Mouse (Mus musculus): ENCODE measurements around the gene Ccnl1. TPM values are rescaled to one million over a fixed set of nuclear protein-coding genes. Genes with fewer than 3 reads are reported as not detected.
A peak's percentile ranks its signal among the peaks of the same experiment; 100 is the strongest.

Gene Ccnl1
- polyA plus RNA-seq, 1 experiment from 2014 or later: 120 TPM

- H3K27me3 ChIP-seq: no peaks in the 10 kb centered on the region
Measured at GRCm38 (mm10) chr3:65954499-65955391, 3.3 kb downstream of the Ccnl1 start.

GRCm38 (mm10) chr3:65950831-65951365 is 7.2 kb downstream of the Ccnl1 start:
- H3K27me3 ChIP-seq: no peaks in the 10 kb centered on the region
- H3K4me3 ChIP-seq: no peak overlapping the region
- H3K9ac ChIP-seq: no peak overlapping the region
- H3K4me1 ChIP-seq: peaks cover 18% of the 10 kb centered on the region
- H3K27ac ChIP-seq: no peak overlapping the region
- no peak for ATAC-seq (ENCODE audit: low FRiP score, low read depth)
- H3K9me3 ChIP-seq: no peaks in the 10 kb centered on the region
- 92% methylated on average over 4 of the region's 4 CpGs for WGBS
- no peak overlapping the region for H3K4me2 ChIP-seq (replicated peaks)
- H3K36me3 ChIP-seq: peaks cover 63% of the 10 kb centered on the region

More at GRCm38 (mm10) chr3:65954499-65955391, 3.3 kb downstream of the Ccnl1 start:
- Histone ChIP-seq H3K4me2 (replicated peaks) (peak overlapping the region; percentile 40; the same call in 1 of the 2 replicates), H3K27ac (no peak overlapping the region), H3K36me3 (peaks cover 41% of the 10 kb centered on the region), H3K4me3 (no peak overlapping the region), H3K4me1 (peaks cover 38% of the 10 kb centered on the region), H3K9me3 (no peaks in the 10 kb centered on the region), H3K9ac (no peak overlapping the region)
- ATAC-seq (ENCODE audit: low FRiP score, low read depth): no peak
- WGBS: 75% methylated on average over 8 of the region's 8 CpGs

GRCm38 (mm10) chr3:65950304-65950703 is 7.7 kb downstream of the Ccnl1 start:
- Histone ChIP-seq H3K4me2 (replicated peaks) (no peak overlapping the region), H3K9ac (no peak overlapping the region), H3K4me1 (peaks cover 16% of the 10 kb centered on the region), H3K9me3 (no peaks in the 10 kb centered on the region), H3K27me3 (no peaks in the 10 kb centered on the region), H3K4me3 (no peak overlapping the region), H3K36me3 (peaks cover 67% of the 10 kb centered on the region), H3K27ac (no peak overlapping the region)
- ATAC-seq (ENCODE audit: low FRiP score, low read depth): no peak
- 90% methylated on average over 2 of the region's 2 CpGs for WGBS

DNA sequence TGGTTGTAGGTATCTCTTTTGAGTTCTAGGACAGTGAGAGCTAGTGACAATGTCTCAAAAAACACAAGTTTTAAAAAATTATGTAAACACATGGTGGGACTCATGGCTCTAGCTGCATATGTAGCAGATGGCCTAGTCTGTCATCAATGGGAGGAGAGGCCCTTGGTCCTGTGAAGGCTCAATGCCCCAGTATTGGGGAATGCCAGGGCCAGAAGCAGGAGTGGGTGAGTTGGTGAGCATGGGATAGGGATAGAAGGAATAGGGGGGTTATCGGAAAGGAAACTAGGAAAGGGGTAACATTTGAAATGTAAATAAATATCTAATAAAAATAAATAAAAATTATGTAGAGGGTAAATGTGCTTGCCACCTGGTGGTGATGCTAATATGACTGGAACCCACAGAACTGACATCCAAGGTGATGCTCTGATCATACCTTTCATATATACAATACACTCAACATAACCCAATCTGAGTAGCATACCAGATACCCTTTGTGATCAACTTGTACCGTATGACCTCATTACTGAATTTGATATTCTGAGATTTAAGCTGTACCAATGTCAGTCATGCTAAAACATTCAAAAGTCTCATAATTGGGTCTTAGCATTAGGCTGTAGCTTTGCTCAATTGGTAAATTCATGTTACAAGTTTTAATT is 12.6 kb downstream of the Ccnl1 start:
- H3K27me3 ChIP-seq: no peaks in the 10 kb centered on the region
- peaks cover 55% of the 10 kb centered on the region for H3K36me3 ChIP-seq
- 88% methylated on average over 2 of the region's 2 CpGs for WGBS
- H3K4me3 ChIP-seq: no peak overlapping the region
- no peak overlapping the region for H3K27ac ChIP-seq
- ATAC-seq (ENCODE audit: low FRiP score, low read depth): no peak
- H3K9ac ChIP-seq: no peak overlapping the region
- H3K4me1 ChIP-seq: no peaks in the 10 kb centered on the region
- no peaks in the 10 kb centered on the region for H3K9me3 ChIP-seq
- no peak overlapping the region for H3K4me2 ChIP-seq (replicated peaks)

DNA sequence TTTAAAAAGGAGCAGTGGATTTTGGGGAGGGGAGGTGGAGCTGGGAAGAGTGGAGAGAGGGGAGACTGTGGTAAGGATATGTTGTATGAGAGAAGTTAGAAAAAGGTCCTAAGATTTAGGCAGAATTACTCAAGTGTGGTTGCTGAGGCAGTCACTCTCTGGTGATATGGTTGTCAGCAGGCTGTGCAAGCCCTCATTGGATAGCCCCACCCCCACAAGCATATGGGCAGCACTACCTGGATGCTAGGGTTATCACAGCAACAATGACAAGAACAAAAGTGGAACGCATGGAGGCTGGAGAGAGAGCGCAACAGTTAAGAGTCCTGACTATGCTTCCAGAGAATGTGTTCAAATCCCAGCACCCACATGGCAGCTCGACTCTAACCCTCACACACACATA is 13.3 kb downstream of the Ccnl1 start:
- no peak overlapping the region for H3K4me3 ChIP-seq
- no peak; the same call in 1 of the 2 replicates for ATAC-seq (ENCODE audit: low FRiP score, low read depth)
- H3K27me3 ChIP-seq: no peaks in the 10 kb centered on the region
- 83% methylated on average over 3 of the region's 3 CpGs for WGBS
- H3K4me1 ChIP-seq: no peaks in the 10 kb centered on the region
- no peak overlapping the region for H3K27ac ChIP-seq
- no peaks in the 10 kb centered on the region for H3K9me3 ChIP-seq
- H3K9ac ChIP-seq: no peak overlapping the region
- H3K4me2 ChIP-seq (replicated peaks): no peak overlapping the region
- H3K36me3 ChIP-seq: peaks cover 51% of the 10 kb centered on the region

DNA sequence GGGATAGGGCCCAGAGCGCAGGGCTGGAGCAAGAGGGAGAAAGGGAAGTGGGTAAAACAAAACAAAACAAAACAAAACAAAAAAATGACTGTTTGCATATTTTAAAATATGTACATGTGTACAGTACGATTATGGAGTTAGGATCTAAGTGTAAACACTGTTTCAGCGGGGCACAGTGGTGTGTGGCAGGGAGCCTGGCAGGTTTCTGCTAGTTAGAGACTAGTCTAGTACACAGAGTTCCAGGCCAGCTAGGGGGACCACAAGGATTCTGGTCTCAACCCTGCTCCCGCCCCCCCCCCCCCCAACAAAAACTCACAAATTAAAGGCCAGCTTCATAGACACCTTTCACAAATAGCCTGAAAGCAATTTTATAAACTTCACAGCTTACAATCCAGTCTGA is 14.6 kb downstream of the Ccnl1 start:
- H3K4me2 ChIP-seq (replicated peaks): no peak overlapping the region
- no peaks in the 10 kb centered on the region for H3K9me3 ChIP-seq
- WGBS: 84% methylated on average over 4 of the region's 4 CpGs
- peaks cover 42% of the 10 kb centered on the region for H3K36me3 ChIP-seq
- ATAC-seq (ENCODE audit: low FRiP score, low read depth): no peak
- no peak overlapping the region for H3K9ac ChIP-seq
- H3K27me3 ChIP-seq: no peaks in the 10 kb centered on the region
- no peak overlapping the region for H3K4me3 ChIP-seq
- no peak overlapping the region for H3K27ac ChIP-seq
- no peaks in the 10 kb centered on the region for H3K4me1 ChIP-seq

GRCm38 (mm10) chr3:65941052-65941451 is 17.0 kb downstream of the Ccnl1 start:
- Histone ChIP-seq H3K9ac (no peak overlapping the region), H3K4me1 (no peaks in the 10 kb centered on the region), H3K27me3 (no peaks in the 10 kb centered on the region), H3K4me2 (replicated peaks) (no peak overlapping the region), H3K36me3 (peaks cover 20% of the 10 kb centered on the region), H3K27ac (no peak overlapping the region), H3K4me3 (no peak overlapping the region), H3K9me3 (no peaks in the 10 kb centered on the region)
- 88% methylated on average over 1 of the region's 1 CpGs for WGBS
- ATAC-seq (ENCODE audit: low FRiP score, low read depth): no peak

DNA sequence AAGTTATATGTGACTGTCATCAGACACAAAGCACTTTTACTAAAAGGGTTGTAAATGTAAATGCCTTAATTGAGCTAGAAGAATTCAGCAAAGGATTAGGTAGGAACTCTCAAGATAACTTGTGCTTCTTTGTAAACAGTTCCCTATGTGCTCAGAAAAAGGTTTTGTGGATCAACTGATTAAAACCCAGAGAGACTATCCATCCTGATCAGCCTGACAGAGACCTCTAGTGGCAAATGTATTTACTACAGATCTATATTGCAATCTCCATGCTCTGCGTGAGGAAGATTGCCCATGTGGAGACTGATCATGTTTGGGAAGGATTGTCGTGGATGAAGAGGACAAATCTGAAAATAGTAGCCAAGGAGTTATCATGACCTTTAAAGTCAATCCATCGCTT is 19.8 kb downstream of the Ccnl1 start:
- Histone ChIP-seq H3K9ac (no peak overlapping the region), H3K4me1 (no peaks in the 10 kb centered on the region)
- ATAC-seq (ENCODE audit: low FRiP score, low read depth): no peak

GRCm38 (mm10) chr3:65936384-65936783 is 21.7 kb downstream of the Ccnl1 start:
- Histone ChIP-seq H3K9ac (no peak overlapping the region), H3K27me3 (no peaks in the 10 kb centered on the region), H3K4me3 (no peak overlapping the region), H3K36me3 (no peaks in the 10 kb centered on the region), H3K9me3 (no peaks in the 10 kb centered on the region), H3K4me2 (replicated peaks) (no peak overlapping the region), H3K27ac (no peak overlapping the region), H3K4me1 (no peaks in the 10 kb centered on the region)
- WGBS: 73% methylated on average over 12 of the region's 12 CpGs
- no peak for ATAC-seq (ENCODE audit: low FRiP score, low read depth)

More for the DNA sequence above, 19.8 kb downstream of the Ccnl1 start:
- Histone ChIP-seq H3K9me3 (no peaks in the 10 kb centered on the region), H3K27ac (no peak overlapping the region), H3K27me3 (no peaks in the 10 kb centered on the region), H3K36me3 (no peaks in the 10 kb centered on the region; the same call in 1 of the 2 replicates), H3K4me2 (replicated peaks) (no peak overlapping the region), H3K4me3 (no peak overlapping the region)
- 21% methylated on average over 3 of the region's 3 CpGs for WGBS

DNA sequence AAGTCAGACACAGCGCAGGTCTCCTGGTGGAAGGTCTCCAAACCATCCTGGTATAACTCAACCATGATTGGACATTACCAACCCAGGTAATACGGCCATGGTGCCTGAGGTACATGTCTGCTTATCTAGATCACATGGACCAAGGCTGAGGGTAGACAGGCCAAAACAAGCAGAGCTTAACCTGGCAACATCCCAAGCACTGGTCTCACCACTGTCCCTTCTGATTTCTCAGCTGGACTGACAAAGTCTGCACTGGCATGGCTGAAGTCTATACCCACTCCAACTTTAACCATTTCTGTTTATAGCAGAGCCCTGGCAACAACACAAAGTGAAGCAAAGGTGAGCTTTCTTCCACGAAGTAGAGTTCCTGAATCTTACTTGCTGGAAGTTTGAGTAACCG is 22.9 kb downstream of the Ccnl1 start:
- Histone ChIP-seq H3K4me3 (no peak overlapping the region), H3K9me3 (no peaks in the 10 kb centered on the region), H3K36me3 (no peaks in the 10 kb centered on the region), H3K27me3 (no peaks in the 10 kb centered on the region), H3K4me1 (0 out of 2 replicates have a peak, but pooled peaks cover 3% of the 10 kb centered on the region), H3K27ac (no peak overlapping the region), H3K4me2 (replicated peaks) (no peak overlapping the region), H3K9ac (no peak overlapping the region)
- no peak for ATAC-seq (ENCODE audit: low FRiP score, low read depth)
- WGBS: 89% methylated on average over 4 of the region's 4 CpGs

GRCm38 (mm10) chr3:65933726-65934125 is 24.3 kb downstream of the Ccnl1 start:
- H3K9me3 ChIP-seq: no peaks in the 10 kb centered on the region
- H3K4me1 ChIP-seq: peaks cover 14% of the 10 kb centered on the region
- H3K9ac ChIP-seq: no peak overlapping the region
- no peak overlapping the region for H3K4me2 ChIP-seq (replicated peaks)
- no peak for ATAC-seq (ENCODE audit: low FRiP score, low read depth)
- H3K36me3 ChIP-seq: no peaks in the 10 kb centered on the region
- WGBS: 88% methylated on average over 4 of the region's 4 CpGs
- no peak overlapping the region for H3K27ac ChIP-seq
- no peak overlapping the region for H3K4me3 ChIP-seq
- H3K27me3 ChIP-seq: no peaks in the 10 kb centered on the region

DNA sequence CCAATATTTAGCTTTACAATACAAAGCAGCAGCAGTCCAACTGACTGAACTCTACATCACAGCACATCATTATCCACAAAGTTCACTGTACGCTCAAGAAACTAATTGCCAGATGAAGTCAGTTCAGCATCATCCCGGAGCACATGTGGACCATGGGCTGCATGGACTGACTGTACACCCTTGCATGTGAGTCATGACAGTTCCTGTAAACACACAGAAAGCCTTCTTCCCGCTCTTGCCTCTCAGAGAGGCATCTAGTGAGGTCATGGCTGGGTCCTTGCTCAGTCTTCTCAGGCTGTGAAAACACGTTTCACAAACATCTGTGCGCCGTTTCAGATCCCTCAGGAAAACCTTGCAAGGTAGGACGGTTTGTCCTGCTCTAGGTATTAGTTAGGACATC is 26.5 kb downstream of the Ccnl1 start:
- no peak overlapping the region for H3K4me2 ChIP-seq (replicated peaks)
- no peak for ATAC-seq (ENCODE audit: low FRiP score, low read depth)
- H3K36me3 ChIP-seq: no peaks in the 10 kb centered on the region
- H3K4me3 ChIP-seq: no peak overlapping the region
- WGBS: 80% methylated on average over 7 of the region's 7 CpGs
- peaks cover 28% of the 10 kb centered on the region for H3K4me1 ChIP-seq
- H3K9me3 ChIP-seq: no peaks in the 10 kb centered on the region
- H3K27me3 ChIP-seq: no peaks in the 10 kb centered on the region
- no peak overlapping the region for H3K9ac ChIP-seq
- no peak overlapping the region for H3K27ac ChIP-seq

Data from limb, embryonic 13.5 days (tissue).